ENCODE assay signal across 8 mouse cellular contexts in the genomic region with DNA sequence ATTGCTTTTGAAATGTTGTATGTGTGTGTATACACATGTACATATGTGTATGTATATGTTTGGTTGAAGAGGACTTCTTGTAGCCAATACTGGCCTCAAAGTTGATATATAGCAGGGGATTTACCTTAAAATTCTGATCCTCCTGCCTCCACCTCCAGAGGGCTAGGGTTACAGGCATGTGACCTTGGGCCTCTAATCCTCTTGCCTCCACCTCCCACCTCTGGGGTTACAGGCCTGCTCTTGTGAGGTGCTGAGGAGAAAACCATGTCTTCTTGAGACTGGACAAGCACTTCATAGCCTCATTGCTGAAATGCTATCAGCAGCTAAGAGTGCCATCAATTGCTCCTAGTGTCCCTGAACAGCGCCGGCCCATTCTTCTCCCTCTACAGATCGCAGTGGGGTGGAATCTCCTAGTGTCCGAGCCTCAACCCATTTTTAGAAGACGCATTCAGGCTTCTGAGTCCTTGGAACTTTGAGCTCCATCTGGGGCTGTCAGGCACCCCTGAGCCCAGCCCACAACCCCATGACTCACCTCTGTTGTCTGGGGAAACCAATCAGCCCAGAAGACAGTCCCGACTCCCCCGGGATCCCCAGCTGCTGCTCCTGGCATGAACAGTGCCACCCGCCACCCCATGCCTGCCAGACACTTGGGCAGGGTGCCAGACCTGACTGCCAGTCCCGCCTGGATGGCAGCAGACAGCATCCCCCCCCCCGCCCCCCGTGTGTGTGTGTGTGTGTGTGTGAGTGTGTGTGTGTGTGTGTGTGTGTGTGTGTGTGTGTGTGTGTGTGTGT. TPM values are rescaled to one million over a fixed set of nuclear protein-coding genes. Genes with fewer than 3 reads are reported as not detected.
DNase-seq lines count a peak whose midpoint lies in the region; ATAC-seq and TF ChIP-seq lines count a peak whose summit lies in the region.

No protein-coding gene starts in this region.

- peak overlapping the region; percentile 41; the same call in 1 of the 2 replicates for H3K27ac ChIP-seq in gastrocnemius, adult 2 months
- H3K27ac ChIP-seq in hindbrain, embryonic 15.5 days (replicated peaks) = peak overlapping the region; percentile 66
- no peak overlapping the region for H3K27ac ChIP-seq in midbrain, embryonic 11.5 days (ENCODE audit: low read depth, low read length)
- H3K27ac ChIP-seq in liver, embryonic 12.5 days = no peak overlapping the region

- intact Hi-C loops in gastrocnemius, adult 2 months (cut with DNase I) = no loop called here

- ATAC-seq in hindbrain, embryonic 15.5 days (ENCODE audit: low FRiP score, low read depth) = peak; percentile 81
- peak; percentile 30 for ATAC-seq in midbrain, embryonic 11.5 days (ENCODE audit: low FRiP score)
- ATAC-seq in liver, embryonic 12.5 days = no peak

- peaks cover 3% of the 10 kb centered on the region; the same call in 1 of the 2 replicates for H3K27me3 ChIP-seq in hindbrain, embryonic 15.5 days
- H3K27me3 ChIP-seq in midbrain, embryonic 11.5 days (ENCODE audit: control insufficient read depth, insufficient read depth, low read length) = 0 out of 2 replicates have a peak, but pooled peaks cover 3% of the 10 kb centered on the region
- peaks cover 40% of the 10 kb centered on the region for H3K27me3 ChIP-seq in liver, embryonic 12.5 days (replicated peaks)

- 23% methylated on average over 10 of the region's 11 CpGs for WGBS in hindbrain, embryonic 15.5 days
- 44% methylated on average over 10 of the region's 11 CpGs for WGBS in midbrain, embryonic 11.5 days
- WGBS in liver, embryonic 12.5 days (ENCODE audit: insufficient replicate concordance) = 48% methylated on average over 10 of the region's 11 CpGs

- no peaks in the 10 kb centered on the region for H3K36me3 ChIP-seq in hindbrain, embryonic 15.5 days
- H3K36me3 ChIP-seq in midbrain, embryonic 11.5 days (ENCODE audit: control insufficient read depth, insufficient read depth, low read length) = no peaks in the 10 kb centered on the region
- no peaks in the 10 kb centered on the region for H3K36me3 ChIP-seq in liver, embryonic 12.5 days

- H3K4me2 ChIP-seq in hindbrain, embryonic 15.5 days = peak overlapping the region; percentile 51
- H3K4me2 ChIP-seq in midbrain, embryonic 11.5 days = no peak overlapping the region
- H3K4me2 ChIP-seq in liver, embryonic 12.5 days = no peak overlapping the region

- no peaks in the 10 kb centered on the region for H3K9me3 ChIP-seq in hindbrain, embryonic 15.5 days
- no peaks in the 10 kb centered on the region for H3K9me3 ChIP-seq in midbrain, embryonic 11.5 days (ENCODE audit: control insufficient read depth, low read length)
- no peaks in the 10 kb centered on the region for H3K9me3 ChIP-seq in liver, embryonic 12.5 days (replicated peaks)

- DNase-seq in NIH3T3 (ENCODE audit: low read depth) = peak; percentile 63
- peak; percentile 38 for DNase-seq in cerebellum, adult 9-10 months
- DNase-seq in gastrocnemius, adult 2 months = peak; percentile 92
- DNase-seq in layer of hippocampus, postnatal 14 days (ENCODE audit: low spot score in 2 of 2) = peak; percentile 84 to 87
- DNase-seq in midbrain, embryonic 11.5 days (ENCODE audit: low spot score, missing footprints) = peak; percentile 80
- peak; percentile 78 for DNase-seq in skeletal muscle tissue, adult 2 months (ENCODE audit: low read depth, low spot score)

- peaks cover 18% of the 10 kb centered on the region for H3K4me1 ChIP-seq in hindbrain, embryonic 15.5 days (replicated peaks)
- H3K4me1 ChIP-seq in midbrain, embryonic 11.5 days (ENCODE audit: control insufficient read depth, insufficient read depth, low read length) = peaks cover 5% of the 10 kb centered on the region; the same call in 1 of the 2 replicates
- no peaks in the 10 kb centered on the region for H3K4me1 ChIP-seq in liver, embryonic 12.5 days

- H3K9ac ChIP-seq in hindbrain, embryonic 15.5 days = no peak overlapping the region
- no peak overlapping the region for H3K9ac ChIP-seq in midbrain, embryonic 11.5 days (ENCODE audit: low read length)
- no peak overlapping the region for H3K9ac ChIP-seq in liver, embryonic 12.5 days

- no peak overlapping the region for H3K4me3 ChIP-seq in gastrocnemius, adult 2 months
- no peak overlapping the region for H3K4me3 ChIP-seq in hindbrain, embryonic 15.5 days
- H3K4me3 ChIP-seq in midbrain, embryonic 11.5 days (ENCODE audit: low read depth, low read length) = no peak overlapping the region
- no peak overlapping the region for H3K4me3 ChIP-seq in liver, embryonic 12.5 days

- TF ChIP-seq CTCF in gastrocnemius, adult 2 months (IDR thresholded peaks at IDR 0.05) = no peak

RNA-seq across cellular contexts. Expression of a gene that starts 30.6 kb away (rescaled TPM):
- total RNA-seq in gastrocnemius, adult 2 months (2021) = 10 to 100 TPM; 20.0 to 24.4 TPM
- 4.4 and 5.0 TPM in 2 replicates for polyA plus RNA-seq in hindbrain, embryonic 15.5 days (2015; fragmentation: Nextera tagmentation; extraction: Ambion mirVana)
- 10 to 100 TPM; 28.6 to 35.0 TPM for total RNA-seq in layer of hippocampus, postnatal 14 days (2021)
- polyA plus RNA-seq in midbrain, embryonic 11.5 days (2014; fragmentation: Nextera tagmentation; extraction: Ambion mirVana) = 3.2 and 3.4 TPM in 2 replicates
- 0.24 and 0.37 TPM in 2 replicates for polyA plus RNA-seq in liver, embryonic 12.5 days (2016; fragmentation: Nextera tagmentation; extraction: Ambion mirVana)

Comparison
In these comparisons a context has a peak if more than half of its experiments do, and no peak if none do; other contexts are left out.
1. DNase-seq: peak in every context shown above with its lines; median percentile 92 in gastrocnemius, adult 2 months; 86 in layer of hippocampus, postnatal 14 days; 80 in midbrain, embryonic 11.5 days; 78 in skeletal muscle tissue, adult 2 months; 63 in NIH3T3; 38 in cerebellum, adult 9-10 months.
2. H3K27ac ChIP-seq: peak in gastrocnemius, adult 2 months (single experiment) and hindbrain, embryonic 15.5 days (single experiment); none in midbrain, embryonic 11.5 days (single experiment) and liver, embryonic 12.5 days (single experiment).